Mouse (Mus musculus) gastrocnemius, postnatal 10 days (tissue): ENCODE results near the gene Prrt1. TPM values are rescaled to one million over a fixed set of nuclear protein-coding genes. Genes with fewer than 3 reads are reported as not detected.
A peak's percentile ranks its signal among the peaks of the same experiment; 100 is the strongest.

Experiments
- DNase-seq: peaks from one replicate; pipeline ENCODE4 v3.0.0; 2021; ENCODE audit warnings: mixed read lengths
- total RNA-seq, 2 experiments: library from RNA; stranded (reverse); gene quantifications; 2 replicates each; pipeline ENCODE4 v1.2.3; 2021

Gene Prrt1
- total RNA-seq, 2 experiments from 2014 or later: 0.61 to 0.63 TPM

GRCm38 (mm10) chr17:34649106-34649864 lies 20.0 kb downstream of the Prrt1 start:
- no peak for DNase-seq

GRCm38 (mm10) chr17:34650781-34651180 lies 21.4 kb downstream of the Prrt1 start:
- DNase-seq: no peak

GRCm38 (mm10) chr17:34651507-34652221 lies 22.3 kb downstream of the Prrt1 start:
- DNase-seq: no peak

GRCm38 (mm10) chr17:34652546-34652945 lies 23.2 kb downstream of the Prrt1 start:
- no peak for DNase-seq

- DNase-seq: no peak
These were observed 23.7 kb downstream of the Prrt1 start for GRCm38 (mm10) chr17:34652985-34653384.

GRCm38 (mm10) chr17:34653746-34654285 lies 24.5 kb downstream of the Prrt1 start:
- peak; percentile 74 for DNase-seq

- peak; percentile 53 for DNase-seq
These were observed 25.1 kb downstream of the Prrt1 start for GRCm38 (mm10) chr17:34654392-34654791.

GRCm38 (mm10) chr17:34655160-34655559 lies 25.8 kb downstream of the Prrt1 start:
- peak; percentile 62 for DNase-seq

- DNase-seq: peak; percentile 83
These were observed 26.3 kb downstream of the Prrt1 start for GRCm38 (mm10) chr17:34655581-34655991.

GRCm38 (mm10) chr17:34656666-34657065 lies 27.3 kb downstream of the Prrt1 start:
- no peak for DNase-seq

GRCm38 (mm10) chr17:34657271-34657670 lies 27.9 kb downstream of the Prrt1 start:
- DNase-seq: no peak

GRCm38 (mm10) chr17:34658145-34658544 lies 28.8 kb downstream of the Prrt1 start:
- DNase-seq: no peak

- no peak for DNase-seq
These were observed 29.3 kb downstream of the Prrt1 start for GRCm38 (mm10) chr17:34658591-34658990.

GRCm38 (mm10) chr17:34659181-34659896 lies 30.0 kb downstream of the Prrt1 start:
- no peak for DNase-seq

GRCm38 (mm10) chr17:34659897-34660214 lies 30.5 kb downstream of the Prrt1 start:
- DNase-seq: no peak

GRCm38 (mm10) chr17:34660259-34660820 lies 31.0 kb downstream of the Prrt1 start:
- DNase-seq: no peak

GRCm38 (mm10) chr17:34661121-34661591 lies 31.8 kb downstream of the Prrt1 start:
- DNase-seq: no peak

GRCm38 (mm10) chr17:34662468-34662867 lies 33.1 kb downstream of the Prrt1 start:
- DNase-seq: no peak

- DNase-seq: no peak
These were observed 33.6 kb downstream of the Prrt1 start for GRCm38 (mm10) chr17:34662978-34663377.

- DNase-seq: no peak
These were observed 34.2 kb downstream of the Prrt1 start for GRCm38 (mm10) chr17:34663558-34663957.

- no peak for DNase-seq
These were observed 35.1 kb downstream of the Prrt1 start for GRCm38 (mm10) chr17:34664472-34664871.

- no peak for DNase-seq
These were observed 40.9 kb downstream of the Prrt1 start, which contains the start of gene Tnxb for GRCm38 (mm10) chr17:34670235-34670634. Gene Tnxb, plus strand, starts transcription at chr17:34670535.
